Mouse (Mus musculus) limb, embryonic 13.5 days (tissue): Measurements from ENCODE around the gene Camk2n2. TPM values are rescaled to one million over a fixed set of nuclear protein-coding genes. Genes with fewer than 3 reads are reported as not detected.

Experiments used
- microRNA counts: library from miRNA; unstranded; fragments of <30 nt; microRNA quantifications from one replicate; lab custom pipeline; 2016
- microRNA-seq: library from miRNA; unstranded; fragments of <30 nt; microRNA quantifications from one replicate; pipeline ENCODE4, GENCODE M21; 2016
- polyA plus RNA-seq: library from polyadenylated mRNA; unstranded; fragments of >200 nt; fragmentation: Nextera tagmentation; extraction: Ambion mirVana; gene quantifications from 2 replicates; pipeline ENCODE4 v1.2.1, GENCODE M21; 2015

The Camk2n2 gene
- polyA plus RNA-seq, 1 experiment from 2014 or later: 1.2 TPM

MicroRNAs within 50 kb of the gene (microRNA counts, 519-probe panel; counts per million panel counts)
- microRNA mmu-miR-1224 (lab: Ali Mortazavi, UCI): 3,250 counts per million, percentile 55 among the panel's probes with 10 or more counts

Small RNA genes lying within 50 kb of the gene (microRNA-seq; reads per million reads assigned to microRNA genes)
- gene Mir1224: 0.52 reads per million

Other genes starting within 250 kb of the Camk2n2 start
- gene Abcc5, start 194.9 kb downstream of the Camk2n2 start, polyA plus RNA-seq: 86.9 and 100 TPM in 2 replicates
- 109 and 113 TPM in 2 replicates for gene Eif2b5, start 122.5 kb downstream of the Camk2n2 start, polyA plus RNA-seq
- gene Dvl3, start 104.3 kb downstream of the Camk2n2 start, polyA plus RNA-seq: 28.0 and 28.7 TPM in 2 replicates
- gene Ap2m1, start 85.8 kb downstream of the Camk2n2 start, polyA plus RNA-seq: 629 and 657 TPM in 2 replicates
- gene Abcf3, start 72.7 kb downstream of the Camk2n2 start, polyA plus RNA-seq: 68.1 and 78.1 TPM in 2 replicates
- 0.73 and 1.5 TPM in 2 replicates for gene Vwa5b2, start 31.8 kb downstream of the Camk2n2 start, polyA plus RNA-seq
- 37.2 and 37.7 TPM in 2 replicates for gene Eef1akmt4, start 9.7 kb downstream of the Camk2n2 start, polyA plus RNA-seq
- gene Gm49333, start 9.7 kb downstream of the Camk2n2 start, polyA plus RNA-seq: not detected in 2 replicates
- gene Alg3, start 9.6 kb downstream of the Camk2n2 start, polyA plus RNA-seq: 39.5 and 41.1 TPM in 2 replicates
- gene Ece2, start 8.5 kb upstream of the Camk2n2 start, polyA plus RNA-seq: 6.9 and 7.5 TPM in 2 replicates
- 342 and 355 TPM in 2 replicates for gene Psmd2, start 30.4 kb upstream of the Camk2n2 start, polyA plus RNA-seq
- 175 and 183 TPM in 2 replicates for gene Eif4g1, start 47.0 kb upstream of the Camk2n2 start, polyA plus RNA-seq
- gene Fam131a, start 72.0 kb upstream of the Camk2n2 start, polyA plus RNA-seq: 8.5 and 10.4 TPM in 2 replicates
- 117 and 118 TPM in 2 replicates for gene Polr2h, start 96.4 kb upstream of the Camk2n2 start, polyA plus RNA-seq
- 23.3 and 23.5 TPM in 2 replicates for gene Clcn2, start 96.5 kb upstream of the Camk2n2 start, polyA plus RNA-seq
- gene Chrd, start 111.8 kb upstream of the Camk2n2 start, polyA plus RNA-seq: 9.1 and 9.3 TPM in 2 replicates
- gene Thpo, start 113.2 kb upstream of the Camk2n2 start, polyA plus RNA-seq: 0.66 and 0.74 TPM in 2 replicates